Mouse (Mus musculus) mesoderm, embryonic 11.5 days (tissue): ENCODE measurements around the gene Pik3c2b.

Experiments used
- DNase-seq: peaks from one replicate; pipeline ENCODE4 v3.0.0-alpha.2; 2012; ENCODE audit warnings: low read depth, low spot score

Pik3c2b gene

DNA sequence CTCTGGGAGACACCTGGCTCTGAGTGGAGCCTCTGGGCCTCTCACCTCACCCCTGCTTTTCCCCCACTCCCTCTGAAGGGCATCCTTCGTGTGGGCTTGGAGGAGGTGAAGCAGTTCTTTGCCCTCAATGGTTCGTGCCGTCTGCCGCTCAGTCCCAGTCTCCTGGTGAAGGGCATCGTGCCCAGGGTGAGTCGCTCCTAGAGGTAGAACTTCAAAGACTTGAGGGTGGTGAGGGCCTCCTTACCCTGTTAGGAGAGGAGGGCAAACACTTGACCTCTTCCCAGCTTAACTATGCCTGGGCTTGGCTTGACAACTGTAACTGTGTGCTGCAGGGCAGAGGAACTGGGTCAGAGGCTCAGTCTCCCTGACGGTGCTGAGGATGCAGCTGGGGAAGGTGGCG lies 46.0 kb downstream of the Pik3c2b start:
- no peak for DNase-seq

GRCm38 (mm10) chr1:133093719-133094118 lies 48.3 kb downstream of the Pik3c2b start:
- DNase-seq = no peak

GRCm38 (mm10) chr1:133100980-133101798 lies 55.7 kb downstream of the Pik3c2b start:
- DNase-seq = peak; percentile 84

DNA sequence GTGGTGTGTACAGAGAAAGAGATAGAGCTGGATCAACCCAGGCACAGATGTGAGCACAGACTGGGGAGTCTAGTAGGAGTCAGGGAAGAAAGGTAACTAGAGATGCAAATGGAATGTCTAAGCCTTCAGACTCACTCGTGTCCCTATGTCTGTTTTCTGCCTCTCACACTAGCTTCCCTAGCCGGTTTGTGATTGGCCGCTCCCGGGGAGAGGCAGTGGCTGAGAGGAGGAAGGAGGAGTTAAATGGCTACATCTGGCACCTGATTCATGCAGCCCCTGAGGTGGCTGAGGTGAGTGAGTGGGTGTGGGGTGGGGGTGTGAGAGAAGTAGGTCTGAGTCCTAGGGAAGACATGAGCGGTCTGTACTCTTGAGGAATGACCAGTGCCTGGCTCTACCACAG lies 56.6 kb downstream of the Pik3c2b start:
- DNase-seq = no peak

DNA sequence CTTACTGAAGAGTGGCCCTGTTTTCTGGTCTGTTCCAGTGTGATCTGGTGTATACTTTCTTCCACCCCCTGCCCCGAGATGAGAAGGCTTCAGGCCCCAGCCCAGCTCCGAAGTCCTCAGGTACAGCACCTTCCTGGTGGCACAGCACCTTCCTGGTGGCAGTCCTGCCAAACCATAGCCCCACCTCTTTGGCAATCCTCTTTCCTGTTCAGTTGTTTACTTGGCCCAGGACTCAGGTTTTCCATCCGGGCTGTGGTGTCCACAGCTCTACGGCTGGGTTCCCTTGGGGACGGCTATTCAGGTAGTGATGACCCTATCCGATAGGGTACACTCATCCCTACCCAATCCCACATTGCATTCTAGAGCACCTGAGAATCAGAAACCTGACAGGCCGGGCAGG lies 57.8 kb downstream of the Pik3c2b start:
- no peak for DNase-seq

GRCm38 (mm10) chr1:133103871-133104270 lies 58.4 kb downstream of the Pik3c2b start:
- no peak for DNase-seq

DNA sequence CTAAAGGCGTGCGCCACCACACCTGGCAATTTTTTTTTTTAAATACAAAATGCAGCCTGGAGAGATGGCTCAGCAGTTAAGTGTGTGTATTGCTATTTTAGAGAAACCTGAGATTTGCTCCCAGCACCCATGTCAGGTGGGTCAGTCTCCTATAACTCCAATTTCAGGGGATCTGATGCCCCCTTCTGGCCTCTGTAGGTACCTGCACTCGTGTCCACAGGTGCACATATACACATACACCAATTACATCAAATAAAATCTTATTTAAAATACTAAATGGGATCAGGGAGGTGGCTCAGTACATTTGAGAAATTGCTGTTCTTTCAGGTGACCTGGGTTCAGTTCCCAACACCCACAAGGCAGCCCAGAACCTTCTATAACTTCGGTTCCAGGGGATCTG lies 70.6 kb downstream of the Pik3c2b start:
- DNase-seq = no peak

GRCm38 (mm10) chr1:133118127-133118526 lies 72.7 kb downstream of the Pik3c2b start:
- DNase-seq = no peak

DNA sequence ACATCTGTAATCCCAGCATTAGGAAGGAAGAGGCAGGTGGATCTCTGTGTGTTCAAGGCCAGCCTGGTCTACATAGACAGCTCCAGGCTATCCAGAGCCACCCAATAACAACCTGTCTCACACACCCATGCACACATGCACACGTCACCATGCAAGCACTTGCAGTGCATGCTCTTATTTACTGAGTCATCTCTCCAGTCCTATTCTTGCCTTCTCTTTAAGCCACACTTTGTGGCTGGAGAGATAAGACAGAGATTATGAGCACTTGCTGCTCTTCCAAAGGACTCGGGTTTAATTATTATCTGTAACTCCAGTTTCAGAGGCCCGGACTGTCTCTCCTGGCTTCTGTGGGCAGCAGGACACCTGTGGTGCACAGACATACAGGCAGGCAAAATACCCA lies 73.4 kb downstream of the Pik3c2b start:
- no peak for DNase-seq

DNA sequence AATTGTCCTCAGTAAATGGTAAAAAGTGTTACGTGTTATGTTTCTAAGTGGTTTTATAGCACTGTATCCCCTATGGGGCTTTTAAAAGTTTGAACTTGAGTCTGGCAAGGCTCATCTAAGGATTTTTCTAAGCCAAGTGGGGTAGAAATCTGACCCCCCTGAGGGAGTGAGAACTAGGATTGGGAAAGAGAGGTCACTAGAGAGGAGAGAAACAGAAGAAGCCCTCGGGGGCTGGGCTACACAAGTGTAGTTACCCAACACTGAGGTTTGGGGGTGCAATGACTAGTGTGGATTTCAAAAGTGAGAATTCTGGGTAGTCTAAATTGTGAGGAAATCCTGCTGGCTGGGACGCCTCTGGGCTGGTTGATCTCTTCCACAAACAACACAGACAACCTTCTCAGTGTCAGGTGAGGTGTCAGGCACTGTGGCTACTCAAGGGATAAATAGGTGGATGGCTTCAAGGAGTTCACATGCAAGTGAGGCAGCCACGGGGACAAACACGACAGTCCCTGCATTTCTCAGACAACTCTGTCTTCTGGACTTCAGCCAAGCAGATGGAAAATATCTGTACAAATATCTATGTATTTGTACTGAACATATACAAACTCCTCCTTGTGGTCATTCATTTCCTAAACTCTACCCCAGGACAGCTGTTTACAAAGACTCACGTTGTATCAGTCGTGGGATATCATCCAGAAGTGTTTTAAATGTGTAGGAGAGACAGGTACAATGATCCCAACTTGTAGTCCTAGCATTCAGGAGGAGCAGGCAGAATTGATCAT lies 74.7 kb downstream of the Pik3c2b start:
- no peak for DNase-seq

GRCm38 (mm10) chr1:133121246-133121645 lies 75.8 kb downstream of the Pik3c2b start:
- DNase-seq = no peak

- DNase-seq = no peak
Measured at GRCm38 (mm10) chr1:133124137-133124536, 78.7 kb downstream of the Pik3c2b start.

DNA sequence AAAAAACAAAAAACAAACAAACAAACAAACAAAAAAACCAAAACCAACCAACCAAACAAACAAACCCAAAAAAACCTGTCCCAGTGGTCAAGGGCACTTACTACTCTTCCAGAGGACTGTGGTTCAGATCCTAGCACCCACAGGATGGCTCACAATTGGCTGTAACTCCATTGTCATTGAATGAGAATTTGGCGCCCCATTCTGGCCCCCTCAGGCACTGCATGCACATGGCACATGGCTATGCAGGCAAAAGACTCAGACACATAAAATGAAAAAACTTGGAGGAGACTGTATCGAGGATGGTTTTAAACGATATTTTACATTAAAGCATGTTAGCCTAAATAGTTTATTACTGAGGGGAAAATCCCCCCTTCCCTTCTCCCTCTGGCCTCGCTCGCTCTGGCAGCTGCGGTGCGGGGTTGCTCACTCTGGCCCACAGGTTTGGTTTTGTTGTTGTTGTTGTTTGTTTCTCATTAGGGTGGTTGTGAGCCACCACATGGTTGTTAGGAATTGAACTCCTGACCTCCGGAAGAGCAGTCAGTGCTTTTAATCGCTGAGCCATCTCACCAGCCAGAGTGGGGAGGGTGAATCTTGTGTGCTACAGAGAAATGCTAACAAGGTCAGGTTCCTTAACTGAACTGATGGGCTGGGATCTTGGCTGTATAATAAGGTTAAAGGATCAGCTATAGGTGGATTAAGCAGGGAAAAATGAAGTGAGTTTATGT lies 80.3 kb downstream of the Pik3c2b start:
- no peak for DNase-seq

DNA sequence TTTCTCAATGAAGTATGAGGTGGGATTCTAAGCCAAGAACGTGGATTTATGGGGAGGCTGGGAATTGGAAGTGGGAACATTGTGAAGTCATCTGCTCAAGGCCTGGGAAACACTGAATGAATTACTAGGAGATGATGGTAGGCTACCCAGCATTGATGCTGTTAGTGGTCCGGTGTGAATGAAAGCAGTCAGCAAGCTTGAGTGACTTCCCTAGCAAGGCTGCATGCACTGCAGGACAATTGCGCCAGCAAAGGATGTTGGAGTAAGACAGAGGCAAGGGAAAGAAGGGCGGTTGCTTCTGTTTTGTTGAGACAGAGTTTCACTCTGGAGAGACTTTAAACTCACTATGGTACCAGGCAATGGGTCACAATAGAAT lies 80.9 kb downstream of the Pik3c2b start:
- no peak for DNase-seq

DNA sequence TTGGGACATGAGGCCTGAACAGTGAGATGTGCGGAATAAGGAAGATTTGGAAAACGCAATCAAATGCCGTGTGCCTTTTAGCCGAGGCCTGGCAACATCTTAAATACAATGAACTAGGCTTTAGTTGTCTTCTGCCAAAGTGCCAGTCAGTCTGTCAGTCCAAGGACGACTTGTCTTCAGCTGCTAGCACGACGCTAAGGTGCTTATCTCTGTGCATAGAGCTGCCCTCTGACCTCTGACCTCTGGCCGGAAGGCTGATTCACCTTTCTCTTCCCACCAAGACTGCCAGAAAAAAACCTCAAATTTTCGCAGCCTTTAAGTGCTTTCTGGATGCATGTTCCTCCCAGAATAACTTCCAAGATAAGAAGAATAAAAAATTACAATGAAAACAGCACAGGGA lies 81.9 kb downstream of the Pik3c2b start:
- no peak for DNase-seq

DNA sequence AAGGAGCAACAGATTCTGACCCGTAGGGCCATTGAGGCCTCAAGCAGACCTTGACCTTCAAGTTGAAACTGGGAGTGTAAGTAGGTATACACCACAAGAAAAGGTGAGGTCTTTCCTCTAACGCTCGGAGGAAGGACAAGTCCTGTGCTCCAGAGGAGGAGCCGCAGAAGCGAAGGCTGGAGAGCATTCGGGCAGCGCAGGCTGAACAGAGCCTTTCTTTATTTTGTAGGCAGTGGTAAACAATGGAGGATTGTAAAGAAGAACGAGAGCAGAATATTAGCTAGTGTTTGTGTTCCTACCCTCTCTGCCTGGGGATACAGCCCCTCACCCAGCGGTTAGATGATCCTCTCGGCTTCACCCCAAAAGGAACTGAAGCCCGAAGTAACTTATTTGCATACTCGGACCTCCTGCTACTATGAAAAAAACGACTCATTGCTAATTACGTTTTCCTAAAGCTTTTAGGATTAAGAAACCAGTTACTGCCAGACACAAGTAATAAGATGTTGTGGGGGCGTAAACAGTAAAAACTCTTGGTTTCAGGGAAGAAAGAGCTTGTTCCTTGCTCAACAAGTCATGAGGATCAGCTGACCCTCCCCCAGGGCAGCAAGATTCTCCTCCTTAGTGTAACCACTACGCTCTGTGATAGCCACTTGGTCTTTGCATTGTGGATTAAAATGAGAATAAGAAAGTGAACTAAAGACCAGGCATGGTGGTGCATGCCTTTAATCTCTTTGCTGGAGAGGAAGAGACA lies 84.2 kb downstream of the Pik3c2b start:
- no peak for DNase-seq

- DNase-seq = peak; percentile 99
Measured at GRCm38 (mm10) chr1:133130638-133131560, 85.4 kb downstream of the Pik3c2b start, which contains the start of gene Ppp1r15b. Ppp1r15b (plus strand) TSS chr1:133131143.

DNA sequence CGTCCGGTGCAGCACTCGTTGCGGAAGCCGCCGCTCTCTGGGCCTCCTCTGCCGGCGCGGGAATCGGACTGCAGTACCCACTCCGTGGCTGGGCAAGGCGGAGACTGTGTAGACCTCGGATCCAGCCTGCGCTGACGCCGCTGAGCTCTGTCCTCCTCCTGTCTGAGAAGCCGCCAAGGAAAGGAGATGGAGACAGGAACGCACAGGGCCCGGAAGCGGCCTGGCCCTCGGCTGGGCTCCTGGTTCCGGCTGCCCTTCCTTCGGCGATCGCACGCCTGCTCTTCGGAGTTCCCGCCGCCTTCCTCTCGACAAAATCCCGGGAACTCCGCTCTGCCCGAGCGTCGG lies 86.1 kb downstream of the Pik3c2b start:
- DNase-seq = peak; percentile 43

- DNase-seq = no peak
Measured at GRCm38 (mm10) chr1:133131936-133132335, 86.5 kb downstream of the Pik3c2b start.
